Mouse (Mus musculus) kidney, postnatal 0 days (tissue): ENCODE results near the gene Cxcl15. TPM values are rescaled to one million over a fixed set of nuclear protein-coding genes. Genes with fewer than 3 reads are reported as not detected.

Experiments
- ATAC-seq: fragments of 200-750 bp; cut with Nextera tagmentation; replicated peaks from 2 replicates; pipeline ENCODE4 v1.8.0; 2017; ENCODE audit warnings: low read depth, moderate number of reproducible peaks, moderate TSS enrichment, moderate library complexity; ENCODE audit not compliant: low FRiP score
- DNase-seq: peaks from one replicate; pipeline ENCODE4 v3.0.0-alpha.2; 2016; ENCODE audit warnings: low spot score
- H3K27ac ChIP-seq: fragments of 300-500 bp; sonication (generic); 2 replicates; pipeline ENCODE4 v1.5.1; 2014; ENCODE audit warnings: mild to moderate bottlenecking
- H3K27me3 ChIP-seq: fragments of 300-500 bp; sonication (generic); 2 replicates; pipeline ENCODE4 v1.6.1; 2014; ENCODE audit warnings: low read length, mixed read lengths; ENCODE audit not compliant: insufficient read depth
- H3K36me3 ChIP-seq: fragments of 300-500 bp; sonication (generic); 2 replicates; pipeline ENCODE4 v1.6.1; 2014; ENCODE audit warnings: low read length, mixed read lengths; ENCODE audit not compliant: insufficient read depth
- H3K4me1 ChIP-seq: fragments of 300-500 bp; sonication (generic); replicated peaks from 2 replicates; pipeline ENCODE4 v1.6.1; 2014; ENCODE audit warnings: antibody characterized with exemption, low read length, mixed read lengths; ENCODE audit not compliant: insufficient read depth
- H3K4me2 ChIP-seq: fragments of 300-500 bp; sonication (generic); 2 replicates; pipeline ENCODE4 v1.6.1; 2014; ENCODE audit warnings: mild to moderate bottlenecking, low read length, moderate library complexity, mixed read lengths
- H3K4me3 ChIP-seq: fragments of 300-500 bp; sonication (generic); replicated peaks from 2 replicates; pipeline ENCODE4 v1.5.1; 2014; ENCODE audit warnings: low read depth, low read length
- H3K9ac ChIP-seq: fragments of 300-500 bp; sonication (generic); 2 replicates; pipeline ENCODE4 v1.6.1; 2014; ENCODE audit warnings: low read depth, low read length
- H3K9me3 ChIP-seq: fragments of 300-500 bp; sonication (generic); replicated peaks from 2 replicates; pipeline ENCODE4 v1.6.1; 2016; ENCODE audit warnings: low read length, inconsistent platforms, mixed read lengths
- CTCF ChIP-seq: IDR thresholded peaks from 2 replicates; pipeline ENCODE4 v1.5.1; 2016; ENCODE audit warnings: antibody characterized with exemption, low read depth, mild to moderate bottlenecking, moderate library complexity
- WGBS: fragments of 180-500 bp; shearing (Covaris S2); extraction: QIAGEN DNeasy Blood & Tissue Kit; methylation state at CpG from one replicate; pipeline ENCODE4 v1.1.7; 2014; 5-methylcytosine and 5-hydroxymethylcytosine counted together
- polyA plus RNA-seq: library from polyadenylated mRNA; unstranded; fragments of >200 nt; fragmentation: Nextera tagmentation; extraction: Ambion mirVana; gene quantifications from 2 replicates; pipeline ENCODE4 v1.2.1, GENCODE M21; 2015

Gene Cxcl15
- polyA plus RNA-seq, 1 experiment from 2014 or later: 0.07 TPM

DNA sequence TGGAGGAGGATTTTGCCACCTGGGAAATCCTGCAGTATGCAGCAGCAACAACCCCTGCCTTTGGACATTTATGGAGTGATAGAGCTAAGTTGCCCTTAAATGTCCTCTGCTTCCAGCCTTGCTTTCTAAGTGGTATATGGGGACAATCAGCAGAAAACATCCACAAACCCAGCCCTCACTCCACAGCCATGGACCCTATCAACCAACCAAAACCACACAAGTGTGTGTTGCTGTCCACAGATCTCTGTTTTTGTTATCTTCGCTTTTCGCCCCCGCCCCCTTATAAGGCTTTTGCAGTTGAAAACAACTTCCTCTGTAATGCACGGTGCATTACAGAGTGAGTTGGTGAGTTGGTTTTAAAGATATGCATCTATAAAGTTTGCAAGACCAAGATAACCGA lies 18.8 kb upstream of the Cxcl15 start:
- Histone ChIP-seq H3K9ac (no peak overlapping the region), H3K4me1 (no peaks in the 10 kb centered on the region), H3K36me3 (no peaks in the 10 kb centered on the region), H3K27me3 (no peaks in the 10 kb centered on the region), H3K4me3 (no peak overlapping the region), H3K9me3 (no peaks in the 10 kb centered on the region), H3K4me2 (no peak overlapping the region), H3K27ac (no peak overlapping the region)
- no peak for TF ChIP-seq CTCF
- no peak for DNase-seq
- WGBS: 84% methylated on average over 5 of the region's 5 CpGs
- no peak for ATAC-seq

DNA sequence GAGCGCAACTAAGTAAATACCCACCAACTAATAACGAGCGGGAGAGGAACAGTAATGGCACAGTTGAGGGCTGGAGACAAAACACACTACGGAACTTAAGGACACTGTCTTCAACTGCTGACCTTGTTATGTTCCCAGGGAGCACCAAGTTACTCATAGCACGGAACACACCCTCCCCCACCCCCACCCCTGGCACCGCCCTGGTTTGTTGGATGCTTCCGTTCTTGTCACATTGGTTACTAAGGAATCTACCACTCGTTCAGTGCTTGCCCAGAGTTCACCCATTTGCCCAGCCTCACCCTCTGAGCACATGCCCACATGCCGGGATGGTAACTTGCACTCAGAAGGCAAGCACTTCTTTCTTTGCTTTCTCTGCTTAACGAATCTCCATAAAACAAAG lies 16.7 kb upstream of the Cxcl15 start:
- H3K4me3 ChIP-seq: no peak overlapping the region
- no peak for DNase-seq
- H3K36me3 ChIP-seq: no peaks in the 10 kb centered on the region
- no peaks in the 10 kb centered on the region for H3K4me1 ChIP-seq
- H3K4me2 ChIP-seq: no peak overlapping the region
- no peak for ATAC-seq
- TF ChIP-seq CTCF: no peak
- WGBS: 68% methylated on average over 10 of the region's 10 CpGs
- H3K9me3 ChIP-seq: no peaks in the 10 kb centered on the region
- no peak overlapping the region for H3K27ac ChIP-seq
- H3K9ac ChIP-seq: no peak overlapping the region
- H3K27me3 ChIP-seq: no peaks in the 10 kb centered on the region

DNA sequence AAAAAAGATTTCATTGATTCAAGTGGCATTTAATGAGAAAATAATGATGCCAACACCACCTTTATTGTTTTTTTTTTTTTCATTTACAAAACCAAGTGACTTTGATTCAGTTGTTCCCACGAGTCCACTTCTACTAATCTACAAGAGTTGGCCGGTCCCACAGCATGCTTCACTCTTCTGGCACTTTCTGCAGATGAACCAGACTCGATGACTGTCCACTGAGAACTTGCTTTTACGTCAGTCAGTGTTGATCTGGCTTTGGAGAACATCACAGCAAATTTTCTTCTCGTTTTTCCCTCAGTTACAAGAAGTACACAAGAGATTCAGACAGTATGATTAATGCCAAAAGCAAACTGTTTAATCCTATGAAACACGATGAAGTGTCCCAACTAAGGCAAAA lies 15.5 kb upstream of the Cxcl15 start:
- WGBS: 81% methylated on average over 6 of the region's 6 CpGs
- no peak for DNase-seq
- TF ChIP-seq CTCF: no peak

GRCm38 (mm10) chr5:90783697-90784096 lies 10.6 kb upstream of the Cxcl15 start:
- Histone ChIP-seq H3K27ac (no peak overlapping the region), H3K36me3 (no peaks in the 10 kb centered on the region), H3K4me2 (no peak overlapping the region), H3K9ac (no peak overlapping the region), H3K4me1 (0 out of 2 replicates have a peak, but pooled peaks cover 3% of the 10 kb centered on the region), H3K9me3 (no peaks in the 10 kb centered on the region), H3K27me3 (no peaks in the 10 kb centered on the region), H3K4me3 (no peak overlapping the region)
- no peak for TF ChIP-seq CTCF
- DNase-seq (no peak), ATAC-seq (no peak)
- WGBS: 79% methylated on average over 3 of the region's 3 CpGs

More for the DNA sequence above, 15.5 kb upstream of the Cxcl15 start:
- no peaks in the 10 kb centered on the region for H3K36me3 ChIP-seq
- no peak overlapping the region for H3K4me3 ChIP-seq
- no peak for ATAC-seq
- no peaks in the 10 kb centered on the region for H3K4me1 ChIP-seq
- no peak overlapping the region for H3K9ac ChIP-seq
- no peaks in the 10 kb centered on the region for H3K9me3 ChIP-seq
- H3K27me3 ChIP-seq: no peaks in the 10 kb centered on the region
- H3K4me2 ChIP-seq: no peak overlapping the region
- no peak overlapping the region for H3K27ac ChIP-seq

DNA sequence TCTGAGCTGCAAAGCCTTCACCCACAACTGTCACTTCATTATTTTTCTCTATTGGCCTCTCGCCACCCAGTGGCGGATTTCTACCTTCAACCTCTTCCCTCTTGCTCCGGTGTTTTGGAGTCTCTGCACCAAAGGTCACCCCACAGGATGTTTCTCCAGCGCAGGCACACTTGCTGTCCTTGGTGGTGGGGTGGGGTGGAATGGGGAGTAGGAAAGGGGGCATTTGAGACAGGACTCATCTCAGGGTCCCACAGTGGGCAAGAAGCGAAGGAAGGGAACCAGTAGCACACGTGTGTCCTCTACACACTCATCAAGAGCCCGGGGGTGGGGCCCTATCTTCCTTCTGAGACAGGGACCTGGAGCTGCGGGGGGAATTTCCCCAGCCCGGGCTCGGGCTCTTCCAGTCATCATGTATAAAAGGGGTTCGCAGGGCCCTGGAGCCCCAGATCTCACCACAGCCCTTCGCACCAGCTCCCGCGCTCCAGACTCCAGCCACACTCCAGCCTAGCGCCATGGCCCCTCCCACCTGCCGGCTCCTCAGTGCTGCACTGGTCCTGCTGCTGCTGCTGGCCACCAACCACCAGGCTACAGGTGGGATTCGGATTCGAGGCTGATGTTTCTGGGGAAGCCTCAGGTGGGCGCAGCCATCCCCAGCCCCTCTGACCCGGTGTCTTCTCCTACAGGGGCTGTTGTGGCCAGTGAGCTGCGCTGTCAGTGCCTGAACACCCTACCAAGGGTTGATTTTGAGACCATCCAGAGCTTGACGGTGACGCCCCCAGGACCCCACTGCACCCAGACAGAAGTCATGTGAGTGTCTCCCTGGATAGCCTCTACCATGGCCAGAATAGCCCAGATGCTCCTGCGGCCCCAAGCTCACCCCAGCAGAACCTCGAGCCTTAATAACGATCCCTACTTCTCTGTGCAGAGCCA lies 8.4 kb upstream of the Cxcl15 start, which contains the start of gene Cxcl3:
Gene Cxcl3, plus strand, starts transcription at position 445 of the 930 bp plus-strand sequence.
- WGBS: 20% methylated on average over 24 of the region's 26 CpGs
- Histone ChIP-seq H3K9me3 (no peaks in the 10 kb centered on the region), H3K4me2 (peak within 1 kb of the TSS; percentile 60), H3K4me3 (peak within 1 kb of the TSS; percentile 17), H3K4me1 (peaks cover 8% of the 10 kb centered on the region; the same call in 1 of the 2 replicates), H3K27me3 (no peaks in the 10 kb centered on the region), H3K9ac (0 out of 2 replicates have a peak within 1 kb of the TSS, but pooled peaks have one; percentile 35), H3K27ac (no peak within 1 kb of the TSS), H3K36me3 (no peaks in the 10 kb centered on the region)
- DNase-seq: peak; percentile 73
- TF ChIP-seq CTCF: peak; percentile 65
- ATAC-seq: peak; percentile 68

DNA sequence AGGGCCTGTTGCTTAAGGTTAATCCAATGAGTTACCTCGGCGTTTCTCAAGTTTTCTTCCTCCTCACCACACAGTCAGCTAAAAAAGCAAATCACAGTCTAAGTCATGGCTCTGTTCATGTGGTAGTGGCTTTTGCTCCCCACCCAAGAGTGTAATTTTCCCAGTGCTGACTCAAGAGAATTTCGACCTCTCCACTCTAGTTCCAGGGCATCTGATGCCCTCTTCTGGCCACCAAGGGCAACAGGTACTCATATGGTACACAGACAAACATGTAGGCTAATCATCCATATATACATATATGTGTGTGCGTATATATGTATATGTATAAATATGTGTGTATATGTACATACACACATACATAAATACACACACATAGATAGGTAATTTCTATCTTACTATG lies 6.2 kb upstream of the Cxcl15 start:
- Histone ChIP-seq H3K4me1 (peaks cover 8% of the 10 kb centered on the region; the same call in 1 of the 2 replicates), H3K9me3 (no peaks in the 10 kb centered on the region), H3K4me3 (no peak overlapping the region), H3K36me3 (no peaks in the 10 kb centered on the region), H3K27me3 (no peaks in the 10 kb centered on the region), H3K27ac (no peak overlapping the region), H3K9ac (no peak overlapping the region), H3K4me2 (no peak overlapping the region)
- peak; percentile 58 for TF ChIP-seq CTCF
- no peak for ATAC-seq
- DNase-seq: peak; percentile 26
- 84% methylated on average over 4 of the region's 4 CpGs for whole genome bisulfite sequencing
